8 mouse cellular contexts compared by ENCODE assay signal in genomic region chr8:44935741-44936140, GRCm38 (mm10). TPM values are rescaled to one million over a fixed set of nuclear protein-coding genes. Genes with fewer than 3 reads are reported as not detected.
A peak's percentile ranks its signal among the peaks of the same experiment; 100 is the strongest.
DNase-seq lines count a peak whose midpoint lies in the region; ATAC-seq lines count a peak whose summit lies in the region.

No protein-coding gene starts in this region.

- ATAC-seq in common myeloid progenitor, adult 5-6 weeks (replicated peaks; ENCODE audit: low read depth, poor library complexity, severe bottlenecking), result peak; percentile 86
- ATAC-seq in hindbrain, embryonic 16.5 days, result peak; percentile 76

- H3K27me3 ChIP-seq in hindbrain, embryonic 16.5 days (replicated peaks; ENCODE audit: control insufficient read depth, insufficient read depth, low read length), result no peaks in the 10 kb centered on the region

- no peaks in the 10 kb centered on the region for H3K36me3 ChIP-seq in hindbrain, embryonic 16.5 days (ENCODE audit: control insufficient read depth, insufficient read depth, low read length)

- H3K9me3 ChIP-seq in hindbrain, embryonic 16.5 days (ENCODE audit: control insufficient read depth, low read length), result no peaks in the 10 kb centered on the region

- WGBS in hindbrain, embryonic 16.5 days, result under 1% methylated on average over 24 of the region's 24 CpGs

- peak overlapping the region; percentile 96 for H3K4me2 ChIP-seq in hindbrain, embryonic 16.5 days (ENCODE audit: low read length)

- peak; percentile 79 for DNase-seq in adrenal gland, adult 8-10 months
- peak; percentile 55 to 61 for DNase-seq in gastrocnemius, adult 8-10 months (ENCODE audit: low spot score in 2 of 2)
- peak; percentile 77 for DNase-seq in left cerebral cortex, adult 11 months (ENCODE audit: low spot score)
- DNase-seq in lung, postnatal 14 days, result peak; percentile 87
- DNase-seq in right cerebral cortex, postnatal 10 days (ENCODE audit: low spot score in 2 of 2), result peak; percentile 93
- no peak for DNase-seq in natural killer cell, adult 2 months (ENCODE audit: low spot score in 2 of 2)

- peak overlapping the region; percentile 89 for H3K4me3 ChIP-seq in hindbrain, embryonic 16.5 days (ENCODE audit: low read length)

- H3K27ac ChIP-seq in hindbrain, embryonic 16.5 days (ENCODE audit: low read depth, low read length), result peak overlapping the region; percentile 88

- no peaks in the 10 kb centered on the region; the same call in 1 of the 2 replicates for H3K4me1 ChIP-seq in hindbrain, embryonic 16.5 days (ENCODE audit: control insufficient read depth, insufficient read depth, low read depth, low read length)

- H3K9ac ChIP-seq in hindbrain, embryonic 16.5 days (ENCODE audit: low read depth, low read length), result peak overlapping the region; percentile 60

RNA-seq across cellular contexts. Expression of gene Fat1, which starts 0.5 kb away (rescaled TPM):
- total RNA-seq in adrenal gland, adult 8-10 months (2022), result 10 to 100 TPM; 49.0 to 69.7 (median 55.0) TPM
- 0.05 TPM in 1 of 2 replicates, not detected in the other for total RNA-seq in common myeloid progenitor, adult 5-6 weeks (2017)
- 1 to 10 TPM; 1.5 to 2.1 (median 2.0) TPM for total RNA-seq in gastrocnemius, adult 8-10 months (2022)
- polyA plus RNA-seq in hindbrain, embryonic 16.5 days (2015; fragmentation: Nextera tagmentation; extraction: Ambion mirVana), result 14.8 and 16.0 TPM in 2 replicates

Comparison
In these comparisons a context has a peak if more than half of its experiments do, and no peak if none do; other contexts are left out.
1. DNase-seq: peak in adrenal gland, adult 8-10 months (single experiment), gastrocnemius, adult 8-10 months (2 of 2), left cerebral cortex, adult 11 months (single experiment), lung, postnatal 14 days (single experiment) and right cerebral cortex, postnatal 10 days (2 of 2); none in natural killer cell, adult 2 months (0 of 2).
2. RNA of gene Fat1, which starts 0.5 kb away (total RNA-seq): 49.0 to 69.7 TPM in adrenal gland, adult 8-10 months; 1.5 to 2.1 TPM in gastrocnemius, adult 8-10 months and 0.05 TPM in common myeloid progenitor, adult 5-6 weeks; every median in the first group is over 10 times any median in the second.